Mouse (Mus musculus) lung, adult 2 months (tissue): ENCODE measurements around the gene Cdcp2.

Source experiments
- CTCF ChIP-seq: fragments of 200-500 bp; IDR thresholded peaks from 2 replicates; pipeline ENCODE4 v1.5.1; 2011; ENCODE audit warnings: mild to moderate bottlenecking, low read length, control low read depth; ENCODE audit not compliant: insufficient read depth
- POLR2A ChIP-seq: fragments of 200-500 bp; IDR thresholded peaks from 2 replicates; pipeline ENCODE4 v1.6.1; 2011; ENCODE audit warnings: low read depth, mild to moderate bottlenecking, control low read depth, low read length, borderline replicate concordance; ENCODE audit errors: extremely low read depth

DNA sequence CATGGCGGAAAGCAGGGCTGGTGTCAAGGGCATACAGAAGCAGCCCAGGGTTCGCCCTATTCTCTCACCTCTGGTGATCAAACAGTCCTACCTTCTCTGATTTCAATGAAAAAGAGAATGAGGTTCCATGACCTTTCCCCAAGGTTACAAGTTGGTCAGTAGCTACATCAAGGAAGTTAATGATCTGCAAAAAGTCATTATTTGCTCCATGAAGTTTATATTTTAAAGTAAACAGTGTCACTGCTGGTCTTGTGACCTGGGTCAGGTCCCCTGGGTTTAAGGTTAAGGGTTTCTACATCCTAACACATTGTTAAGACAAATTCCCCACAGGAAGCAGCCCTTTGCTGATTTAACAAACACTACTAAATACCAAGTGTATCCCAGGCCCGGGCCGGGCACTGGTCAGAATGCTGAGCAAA is 60.3 kb downstream of the Cdcp2 start:
- TF ChIP-seq CTCF (no peak), POLR2A (no peak)
